Mouse (Mus musculus) left cerebral cortex, postnatal 14 days (tissue): Measurements from ENCODE around the gene Wdr24. TPM values are rescaled to one million over a fixed set of nuclear protein-coding genes. Genes with fewer than 3 reads are reported as not detected.

Source experiments
- DNase-seq, 2 experiments: peaks; one replicate each; pipeline ENCODE4 v3.0.0; 2021 to 2022; ENCODE audit warnings: low spot score in 2 of 2, mixed read lengths in 1 of 2
- intact Hi-C: fragments of 180-260 bp; cut with DNase I; formaldehyde crosslinking; loops from one replicate; pipeline ENCODE4 v1.15.1; 2025
- long read RNA-seq, 2 experiments: library from polyadenylated mRNA; stranded (forward); transcript quantifications; one replicate each; pipeline ENCODE4 v2.0.0; 2021
- total RNA-seq, 2 experiments: library from RNA; stranded (reverse); gene quantifications; 2 replicates each; pipeline ENCODE4 v1.2.3; 2021

Wdr24 gene
- 10 to 100 TPM; 22.3 to 23.3 TPM for total RNA-seq
- long read RNA-seq, experiment 1, transcript Wdr24-201 (9 exons, 3,099 nt), result major isoform, 15 of 25 reads
- long read RNA-seq, experiment 1, partial matches to known transcripts, result 2 of 25 reads
- long read RNA-seq, experiment 1, other reads (novel, unspliced or antisense), result 6 of 25 reads
- long read RNA-seq, experiment 2, transcript Wdr24-201 (9 exons, 3,099 nt), result major isoform, 22 of 36 reads
- long read RNA-seq, experiment 2, partial matches to known transcripts, result 2 of 36 reads
- long read RNA-seq, experiment 2, other reads (novel, unspliced or antisense), result 9 of 36 reads

DNA sequence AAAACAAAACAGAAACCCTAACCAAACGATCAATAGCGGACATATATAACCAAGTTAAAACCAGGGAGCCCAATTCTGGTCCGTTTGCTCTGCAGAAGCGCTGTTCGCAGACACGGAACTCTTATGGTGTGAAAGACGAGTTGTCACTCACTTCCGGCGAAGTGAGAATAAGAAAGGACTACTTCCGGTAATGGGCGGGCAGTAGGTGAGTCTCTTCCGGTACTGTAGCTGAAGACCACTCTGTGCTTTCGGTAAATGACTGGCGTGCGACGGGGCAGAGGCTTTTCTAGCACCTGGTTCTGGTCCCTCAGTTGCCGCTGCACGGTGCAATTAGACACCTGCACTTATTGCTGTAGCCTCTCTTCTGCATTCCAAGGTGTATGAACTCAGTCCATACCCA lies at the start of gene Wdr24:
Gene Wdr24, plus strand, starts transcription at position 176 of the 400 bp plus-strand sequence.
- intact Hi-C loops, result no loop called here
- peak; percentile 83 to 89 for DNase-seq

DNA sequence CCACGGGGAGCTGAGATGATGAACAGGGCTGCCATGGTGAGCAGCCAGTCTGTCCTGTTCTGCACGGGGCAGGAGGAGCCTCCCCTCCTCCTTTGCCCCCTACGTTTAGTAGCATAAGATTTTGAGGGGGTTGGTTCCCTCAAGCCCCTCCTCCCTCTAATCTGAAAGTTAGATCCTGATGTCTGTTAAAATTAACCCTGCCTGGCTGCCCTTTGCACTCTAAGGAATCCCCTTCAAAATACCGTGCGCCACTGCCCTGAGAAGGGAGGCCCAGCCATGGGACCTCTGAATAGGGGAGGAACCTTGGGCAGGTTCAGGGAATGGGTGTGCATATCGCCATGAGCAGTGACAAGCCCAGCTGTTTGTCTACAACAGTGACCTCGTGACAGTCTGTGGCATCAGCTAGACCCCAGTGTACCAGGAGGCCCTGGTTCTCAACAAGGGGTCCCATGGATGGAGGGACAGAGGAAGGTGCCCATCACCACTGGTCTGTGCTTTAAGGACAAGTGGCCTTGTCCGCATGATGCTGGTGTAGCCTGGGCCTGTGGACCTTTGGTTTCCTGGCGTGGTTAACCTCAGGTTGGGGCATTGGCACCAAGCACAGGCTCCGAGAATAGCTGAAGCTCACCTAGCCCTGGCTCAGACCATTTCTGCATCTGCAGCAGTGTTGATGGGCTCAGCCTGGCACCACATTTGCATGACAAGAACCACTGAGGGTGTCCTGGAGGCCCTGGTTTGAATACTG lies 47.9 kb upstream of the Wdr24 start:
- intact Hi-C loops, result no loop called here
- DNase-seq, result no peak

DNA sequence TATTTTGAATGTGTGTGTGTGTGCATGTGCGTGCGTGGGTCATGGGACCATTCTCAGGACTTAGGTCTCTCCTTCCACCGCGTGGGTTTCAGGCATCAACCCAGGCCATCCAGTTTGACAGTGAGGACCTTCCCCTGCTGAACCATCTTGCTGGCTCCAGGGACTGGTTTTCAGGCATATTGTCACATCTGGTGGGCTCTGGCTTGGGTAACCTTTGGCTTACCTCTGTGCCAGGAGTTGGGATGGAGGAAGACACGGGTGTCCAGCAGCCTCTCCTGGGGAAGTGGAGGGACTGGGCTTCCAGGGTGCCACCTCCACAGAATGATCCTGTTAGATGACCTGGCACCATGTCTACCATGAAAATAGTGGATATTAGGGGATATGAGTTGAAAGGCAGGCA lies 45.5 kb upstream of the Wdr24 start:
- DNase-seq, result no peak
- intact Hi-C loops, result no loop called here

DNA sequence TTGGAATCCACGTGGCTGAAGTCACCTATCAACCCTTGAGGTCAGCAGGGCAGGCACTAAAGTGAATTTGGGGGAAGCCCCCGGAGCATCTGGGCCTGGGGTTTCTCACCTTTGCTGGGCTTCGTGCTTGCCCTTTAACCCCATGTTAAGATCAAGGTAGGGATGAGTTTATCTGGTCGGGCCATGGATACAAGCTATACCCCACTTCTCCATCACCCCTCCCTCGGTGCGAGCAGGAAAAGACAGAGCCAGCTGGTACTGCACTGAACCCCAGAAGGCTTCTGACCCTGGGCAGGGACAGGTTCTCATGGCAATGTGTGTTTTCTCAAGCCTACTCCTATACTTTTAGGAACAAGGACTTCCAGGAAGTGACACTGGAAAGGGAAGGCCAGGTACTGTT lies 42.1 kb upstream of the Wdr24 start:
- DNase-seq, result no peak
- intact Hi-C loops, result no loop called here

DNA sequence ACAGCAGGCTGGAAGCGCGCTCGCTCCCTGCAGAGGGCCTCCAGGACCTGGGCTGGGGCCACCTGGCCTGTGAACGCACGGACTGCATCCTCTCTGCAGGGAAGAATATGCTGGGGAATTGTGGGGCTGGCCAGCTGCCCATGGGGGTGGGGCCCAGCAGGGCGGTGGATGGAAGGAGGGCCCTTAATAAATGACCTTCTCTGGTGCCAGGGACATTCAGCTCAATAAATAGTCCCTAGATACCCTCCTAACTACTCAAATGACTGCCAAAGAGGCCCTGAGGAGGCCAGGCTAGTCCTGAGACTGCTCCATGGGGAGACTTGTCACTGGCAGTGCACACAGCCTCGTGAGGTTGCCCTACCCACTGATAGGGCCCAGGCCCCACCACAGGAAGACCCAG lies 40.3 kb upstream of the Wdr24 start:
- intact Hi-C loops, result no loop called here
- no peak for DNase-seq

DNA sequence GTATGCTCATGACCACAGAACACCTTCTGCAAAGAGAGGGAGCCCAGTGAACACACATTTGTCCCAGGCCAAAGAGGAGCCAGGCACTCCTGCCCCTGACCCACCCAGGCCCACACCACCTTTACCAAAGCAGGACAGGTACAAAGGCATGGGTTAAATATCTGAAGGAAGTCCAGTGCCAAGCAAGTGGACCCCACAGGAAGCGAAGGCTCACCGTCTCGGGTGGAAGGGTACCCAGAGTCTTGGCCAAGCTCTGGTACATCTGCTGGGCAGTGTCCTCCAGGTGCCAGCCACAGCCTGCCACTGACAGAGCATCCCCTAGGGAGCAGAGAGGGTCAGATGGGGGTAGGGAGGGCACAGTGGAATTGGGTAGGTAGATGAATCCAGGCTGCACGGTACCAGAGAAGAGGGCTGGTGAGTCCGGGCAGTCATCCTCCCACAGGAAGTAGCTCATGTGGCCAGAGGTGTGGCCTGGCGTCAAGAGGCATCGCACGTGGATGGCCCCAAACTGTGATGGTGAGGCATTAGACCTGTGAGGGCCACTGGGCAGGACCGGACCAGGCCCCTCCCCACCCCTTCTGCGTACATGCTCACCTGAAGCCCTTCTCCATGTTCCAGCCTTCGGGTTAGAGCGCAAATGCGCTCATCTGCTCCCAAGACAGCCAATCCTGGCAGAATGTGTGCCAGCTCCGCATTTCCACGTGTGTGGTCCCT lies 39.4 kb upstream of the Wdr24 start:
- intact Hi-C loops, result no loop called here
- DNase-seq, result no peak

DNA sequence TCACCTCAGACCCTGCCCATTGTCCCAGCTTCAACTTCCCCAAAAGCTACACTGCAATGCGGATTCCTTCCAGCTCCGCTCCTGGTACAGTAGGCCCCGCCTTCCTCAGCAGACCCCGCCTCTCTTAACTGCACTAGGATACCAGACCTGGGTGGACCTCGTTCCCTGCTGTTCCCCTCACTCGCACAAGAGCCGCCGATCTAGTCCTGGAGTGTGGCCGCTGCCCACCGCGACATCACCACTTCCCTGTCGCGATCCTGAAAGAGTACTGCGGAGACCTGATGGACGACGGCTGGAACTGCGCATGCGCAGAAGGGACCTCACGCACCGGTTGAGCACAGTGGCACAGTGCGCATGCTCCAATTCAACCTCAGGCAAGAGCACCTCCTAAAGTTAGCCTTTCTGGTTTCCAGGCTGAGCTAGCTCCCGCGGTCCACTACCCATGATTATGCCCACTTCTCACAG lies 38.1 kb upstream of the Wdr24 start, which contains the start of gene Haghl:
Gene Haghl, minus strand, starts transcription at position 393 of the 465 bp plus-strand sequence.
- intact Hi-C loops, result no loop called here
- peak; percentile 97 to 98 for DNase-seq

DNA sequence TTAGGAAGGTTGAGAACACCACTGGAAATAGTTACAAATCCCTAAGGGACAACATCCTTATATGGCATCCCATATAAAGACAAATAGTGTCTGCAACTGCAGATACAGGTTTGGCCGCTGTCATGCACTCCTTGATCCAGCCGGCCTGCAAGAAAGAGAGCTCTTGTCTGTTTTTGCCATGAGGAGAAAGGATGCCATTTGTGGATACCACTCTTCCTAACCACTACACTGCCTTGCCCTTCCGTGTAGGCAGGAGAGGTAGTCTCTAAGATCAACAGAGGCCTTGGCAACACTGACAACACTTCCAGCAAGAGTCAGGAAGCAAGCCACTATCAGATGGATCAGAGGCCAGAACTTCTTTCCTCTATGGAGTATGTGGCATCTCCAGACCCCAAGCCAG lies 37.1 kb upstream of the Wdr24 start, which contains the start of gene Ccdc78:
Gene Ccdc78, plus strand, starts transcription at position 301 of the 400 bp plus-strand sequence.
- intact Hi-C loops, result no loop called here
- DNase-seq, result no peak

DNA sequence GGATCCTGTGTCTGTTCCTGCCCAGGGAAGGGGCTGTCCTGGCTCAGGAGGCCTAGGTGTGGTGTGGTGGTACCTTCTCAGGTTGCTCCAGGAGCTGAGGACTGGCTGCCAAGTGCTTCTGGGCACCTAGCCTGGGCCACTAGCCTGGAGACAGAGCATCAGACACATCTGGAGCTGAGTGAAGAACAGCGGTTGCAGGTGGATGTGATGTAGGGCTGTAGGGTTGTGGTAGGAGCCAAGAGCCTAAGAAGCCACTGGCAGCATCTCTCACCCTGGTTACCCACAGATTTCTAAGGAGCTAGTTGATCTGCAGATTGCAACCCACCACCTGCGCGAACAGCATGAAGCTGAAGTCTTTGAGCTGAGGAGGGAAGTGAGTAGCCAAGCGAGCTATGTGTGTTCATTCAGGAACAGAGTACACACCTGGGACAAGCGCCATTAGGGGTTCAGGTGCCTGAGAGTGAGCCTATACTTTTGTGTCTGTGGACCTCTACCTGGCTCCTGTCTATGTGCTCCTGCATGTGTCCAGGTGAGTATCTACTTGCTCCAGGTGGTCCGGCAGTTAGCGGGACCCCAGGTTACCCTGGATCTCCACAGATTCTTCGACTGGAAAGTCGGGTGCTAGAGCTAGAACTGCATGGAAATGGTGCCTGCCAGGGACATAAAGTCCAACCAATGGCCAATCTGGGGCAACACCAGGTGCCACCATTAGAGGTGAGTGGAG lies 36.5 kb upstream of the Wdr24 start:
- DNase-seq, result no peak
- intact Hi-C loops, result no loop called here

DNA sequence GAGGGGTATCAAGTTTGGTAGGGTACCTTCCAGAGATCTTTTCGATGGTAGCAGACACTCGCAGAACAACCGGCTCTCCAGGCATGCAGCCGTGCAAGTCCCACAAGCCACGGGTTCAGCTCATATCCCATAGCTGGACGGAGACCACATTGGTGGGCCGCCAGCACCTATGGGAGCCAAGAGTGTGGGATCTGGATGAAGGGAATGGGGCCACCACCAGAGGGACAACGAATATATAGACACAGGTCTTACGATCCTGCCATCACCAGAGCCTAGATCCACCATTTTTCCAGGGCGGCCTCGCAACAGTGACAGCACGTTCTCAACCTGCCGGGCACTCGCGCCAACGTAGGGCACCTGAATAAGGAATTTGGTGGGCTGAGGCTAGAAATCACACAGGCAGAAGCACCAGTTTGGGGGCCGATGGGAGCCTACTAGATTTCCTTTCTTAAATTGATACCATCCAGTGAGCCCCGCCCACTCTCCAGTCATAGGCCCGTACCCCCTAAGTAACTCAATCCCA lies 32.0 kb upstream of the Wdr24 start:
- intact Hi-C loops, result loop anchor here (10.0 kb wide), 1 partner anchor 227 kb away; no protein-coding TSS in a partner anchor
- DNase-seq, result peak in 1 of 2 experiments; percentile 55

DNA sequence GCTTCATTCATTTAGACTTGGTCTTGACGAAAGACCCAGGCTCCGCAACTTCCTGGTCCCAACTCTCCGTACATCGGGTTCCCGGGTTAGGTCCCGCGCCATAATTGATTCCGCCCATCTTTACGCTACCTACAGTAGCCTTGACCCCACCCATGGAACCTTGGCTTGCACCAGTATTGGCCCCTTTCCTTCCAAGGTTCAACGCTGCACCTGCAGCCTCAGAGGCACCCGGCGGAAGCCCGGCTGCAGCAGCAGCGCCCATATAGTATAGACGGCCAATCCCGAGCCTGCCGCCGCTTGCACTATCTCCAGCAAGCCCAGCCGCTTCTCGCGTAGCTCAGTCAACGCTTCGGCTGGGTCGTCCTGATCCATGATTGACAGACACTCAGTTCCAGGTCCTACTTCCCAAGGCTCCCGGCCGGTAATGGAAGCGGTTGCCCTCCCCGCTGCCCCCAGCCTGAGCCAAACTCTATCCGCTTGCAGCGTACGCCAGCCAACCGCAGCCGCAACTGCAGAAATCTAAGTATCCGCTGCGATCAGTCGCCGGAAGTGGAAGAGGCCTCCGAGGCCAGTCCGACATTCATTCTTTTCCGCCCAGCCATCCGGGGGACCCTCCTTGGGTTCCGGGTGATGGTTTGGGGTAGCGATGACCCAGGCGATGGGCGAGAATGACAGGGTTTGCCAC lies 31.4 kb upstream of the Wdr24 start:
- DNase-seq, result peak; percentile 80 to 86
- intact Hi-C loops, result loop anchor here (10.0 kb wide), 1 partner anchor 227 kb away; no protein-coding TSS in a partner anchor

DNA sequence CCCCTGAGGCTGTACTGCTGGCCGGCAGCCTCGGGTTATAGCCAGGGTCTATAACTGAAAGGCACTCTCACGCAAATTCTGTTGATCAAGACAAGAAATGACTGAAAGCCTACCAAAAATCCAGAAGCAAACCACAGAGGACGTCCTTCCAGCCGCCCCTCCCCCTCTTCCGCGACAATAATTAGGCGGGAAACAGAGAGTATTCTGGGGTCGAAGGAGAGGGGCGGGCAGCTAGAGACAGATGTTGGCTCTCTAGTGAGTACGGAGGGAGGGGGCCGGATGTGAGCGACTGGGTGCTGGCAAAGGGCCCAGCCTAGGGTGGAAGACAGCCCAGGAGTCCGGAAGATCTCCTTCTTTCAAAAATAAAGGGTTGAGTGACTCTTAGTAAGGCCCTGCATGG lies 30.8 kb upstream of the Wdr24 start, which contains the start of gene Fam173a:
Gene Fam173a, minus strand, starts transcription at position 287 of the 400 bp plus-strand sequence.
- peak; percentile 80 for DNase-seq
- intact Hi-C loops, result loop anchor here (10.0 kb wide), 1 partner anchor 228 kb away; no protein-coding TSS in a partner anchor

DNA sequence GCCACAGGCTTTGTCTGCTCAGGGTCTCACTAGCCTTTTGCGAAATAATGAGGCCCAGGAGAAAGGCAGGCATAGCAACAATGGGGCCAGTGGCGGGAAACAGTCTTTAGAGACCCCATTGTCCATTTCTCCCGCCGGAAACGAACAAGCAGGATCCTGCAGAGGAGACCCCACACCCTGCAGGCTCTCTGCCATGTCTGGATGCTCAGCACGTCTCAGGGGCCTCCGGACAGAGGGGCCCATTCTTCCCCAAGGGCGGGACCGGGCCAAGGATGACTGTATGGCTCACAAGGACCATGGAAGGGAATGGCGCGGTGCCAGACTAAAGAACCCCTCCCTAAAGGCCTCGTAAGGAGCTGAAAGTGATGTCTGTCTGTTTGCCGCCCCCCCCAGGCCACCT lies 29.2 kb upstream of the Wdr24 start:
- intact Hi-C loops, result loop anchor here (10.0 kb wide), 1 partner anchor 229 kb away; no protein-coding TSS in a partner anchor
- DNase-seq, result no peak

DNA sequence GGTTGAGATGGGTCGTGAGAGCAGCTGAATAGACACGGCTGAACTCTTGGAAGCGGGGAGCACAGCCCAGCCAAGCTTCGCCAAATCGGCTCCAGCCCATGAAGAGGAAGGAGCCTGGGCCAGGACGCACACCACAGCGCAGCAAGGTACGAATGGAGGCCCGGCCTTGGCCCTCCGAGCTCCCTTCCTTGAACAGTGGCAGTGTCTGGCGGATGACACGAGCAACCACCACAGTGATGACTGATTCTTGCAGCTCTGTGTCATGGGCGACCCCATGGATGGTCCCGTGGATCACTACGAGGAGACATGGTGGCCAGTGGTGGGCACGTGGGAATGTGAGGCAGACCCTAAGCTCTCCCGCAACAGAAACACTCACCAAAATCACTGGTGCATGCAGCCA lies 28.4 kb upstream of the Wdr24 start:
- intact Hi-C loops, result loop anchor here (10.0 kb wide), 1 partner anchor 230 kb away; no protein-coding TSS in a partner anchor
- DNase-seq, result no peak

DNA sequence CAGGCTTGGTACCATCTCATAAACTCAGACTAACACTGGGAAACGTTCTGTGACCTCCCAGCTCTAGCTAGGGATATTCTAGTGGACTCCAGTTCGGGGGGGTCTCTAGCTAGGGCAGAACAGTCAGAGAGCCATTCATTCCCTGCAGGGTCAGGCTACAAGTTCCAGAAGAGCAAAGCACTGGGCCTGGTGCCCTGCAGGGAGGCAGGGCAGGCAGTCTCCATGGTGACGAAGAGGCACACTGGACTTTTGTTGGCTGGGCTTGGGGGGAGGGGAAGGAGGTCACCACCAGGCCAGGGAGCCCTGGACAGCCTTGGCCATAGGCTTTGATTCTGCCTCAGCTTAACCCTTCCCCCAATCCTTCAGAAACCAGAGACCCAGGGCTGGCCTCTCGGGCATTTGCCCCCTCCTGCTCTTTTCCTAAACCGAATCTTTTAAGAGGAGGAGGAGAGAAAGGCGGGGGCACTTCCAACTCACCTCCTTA lies 27.8 kb upstream of the Wdr24 start, which contains the start of gene AC134908.4:
Gene AC134908.4, minus strand, starts transcription at position 51 of the 484 bp plus-strand sequence.
- intact Hi-C loops, result loop anchor here (10.0 kb wide), 1 partner anchor 231 kb away; no protein-coding TSS in a partner anchor
- peak; percentile 53 to 78 for DNase-seq

DNA sequence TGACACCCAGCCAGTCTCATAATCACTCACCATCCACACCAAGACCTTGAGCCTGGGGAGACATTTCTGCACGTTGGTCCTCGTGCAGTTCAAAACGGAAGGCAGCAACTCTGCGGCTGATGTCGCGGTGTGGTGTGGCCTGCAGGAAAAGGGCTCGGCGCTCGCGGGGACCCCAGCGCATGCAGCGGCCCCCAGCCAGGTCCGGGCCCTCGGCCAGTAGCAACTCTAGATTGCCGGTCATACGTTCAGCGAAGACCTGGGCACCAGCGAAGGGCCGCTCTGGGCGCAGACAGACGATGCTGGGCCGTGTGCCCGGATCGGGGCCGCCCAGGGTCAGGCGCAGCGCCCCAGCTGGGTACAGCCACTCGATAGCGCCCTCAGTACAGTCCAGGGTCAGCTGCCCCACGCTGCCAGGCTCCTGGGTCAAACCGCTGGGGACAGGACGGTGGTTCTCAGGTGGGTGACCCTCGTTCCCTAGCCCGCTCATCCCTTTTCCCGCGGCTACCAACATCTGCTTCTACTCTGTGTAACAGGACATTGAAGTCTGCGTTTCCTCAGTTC lies 27.1 kb upstream of the Wdr24 start:
- intact Hi-C loops, result loop anchor here (10.0 kb wide), 1 partner anchor 231 kb away; no protein-coding TSS in a partner anchor

DNA sequence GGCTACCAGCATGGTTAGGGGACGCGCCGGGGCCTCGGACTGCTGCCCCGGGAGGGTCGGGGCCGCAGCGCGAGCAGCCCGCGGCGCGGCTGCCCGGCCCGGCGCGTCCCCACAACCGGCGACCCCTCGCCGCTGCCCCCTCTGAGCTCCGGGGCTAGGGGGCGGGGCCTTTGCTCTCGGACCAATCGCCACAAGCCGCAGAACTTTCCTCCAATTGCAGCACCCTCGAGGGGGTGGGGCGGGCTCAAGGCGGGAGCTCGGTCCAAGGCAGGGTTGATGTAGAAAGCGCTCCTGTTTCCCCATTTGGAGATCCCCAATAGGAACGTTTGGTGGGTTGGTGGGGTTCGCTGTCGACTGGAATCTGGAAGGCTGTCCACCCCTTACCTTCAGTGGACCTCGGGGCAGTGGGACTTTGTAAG lies 26.5 kb upstream of the Wdr24 start, which contains the start of gene Metrn:
Gene Metrn, minus strand, starts transcription at position 186 of the 419 bp plus-strand sequence.
- peak; percentile 57 to 76 for DNase-seq
- intact Hi-C loops, result loop anchor here (10.0 kb wide), 1 partner anchor 232 kb away; no protein-coding TSS in a partner anchor

More for the DNA sequence above, 27.1 kb upstream of the Wdr24 start:
- DNase-seq, result no peak
